Mouse (Mus musculus): Measurements from ENCODE around the gene Inpp5k.

DNA sequence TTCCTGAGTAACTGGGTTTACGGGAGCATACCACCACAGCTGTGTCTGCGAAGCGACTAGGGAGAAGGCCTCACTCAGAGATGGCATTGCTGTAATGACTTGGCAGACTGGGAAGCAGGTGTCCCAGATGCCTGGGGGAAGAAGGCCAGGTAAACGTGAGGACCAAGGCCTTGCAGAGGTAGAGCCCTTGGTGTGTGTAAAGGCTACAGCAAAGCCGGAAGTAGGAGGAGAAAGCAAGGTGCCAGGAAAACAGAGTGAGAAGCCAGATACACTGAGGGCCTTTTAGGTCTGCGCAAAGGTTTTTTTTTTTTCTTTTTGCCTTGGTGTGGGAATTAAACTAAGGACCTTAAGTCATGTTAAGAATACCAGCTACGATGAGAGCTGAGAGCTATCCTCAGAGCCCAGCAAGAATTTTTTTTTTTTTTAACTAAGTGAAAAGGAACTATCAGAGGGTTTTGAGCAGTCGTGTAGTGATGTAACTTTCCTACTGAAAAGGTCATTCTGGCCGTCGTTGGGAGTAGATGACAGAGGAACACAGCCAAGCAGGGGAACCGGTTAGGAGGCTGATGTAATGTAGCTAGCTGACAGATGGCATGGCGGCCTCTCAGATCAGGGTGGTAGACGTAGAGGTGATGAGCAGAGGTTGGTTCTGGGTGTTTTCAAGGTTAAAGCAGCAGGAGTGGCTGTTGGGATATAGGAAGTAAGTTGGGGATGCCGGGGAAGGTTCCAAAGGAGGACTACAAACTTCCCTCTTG is 28.4 kb downstream of the Inpp5k start:
- no peak for TF ChIP-seq GATA1 (IDR thresholded peaks at IDR 0.05; ENCODE audit: borderline replicate concordance, low read length)
- no peak for TF ChIP-seq CTCF (IDR thresholded peaks at IDR 0.05; ENCODE audit: low read depth, low read length)
- no peak for TF ChIP-seq POLR2AphosphoS5 (IDR thresholded peaks at IDR 0.05; ENCODE audit: insufficient replicate concordance, low read depth, low read length)
- TF ChIP-seq TAL1 (conservative IDR thresholded peaks at IDR 0.05; ENCODE audit: low read depth, low read length) = no peak
- TF ChIP-seq GATA2 (IDR thresholded peaks at IDR 0.05; ENCODE audit: borderline replicate concordance, low read depth, low read length) = no peak

Measured in G1E (cell line).